ENCODE assay signal across 9 mouse cellular contexts in the genomic region with DNA sequence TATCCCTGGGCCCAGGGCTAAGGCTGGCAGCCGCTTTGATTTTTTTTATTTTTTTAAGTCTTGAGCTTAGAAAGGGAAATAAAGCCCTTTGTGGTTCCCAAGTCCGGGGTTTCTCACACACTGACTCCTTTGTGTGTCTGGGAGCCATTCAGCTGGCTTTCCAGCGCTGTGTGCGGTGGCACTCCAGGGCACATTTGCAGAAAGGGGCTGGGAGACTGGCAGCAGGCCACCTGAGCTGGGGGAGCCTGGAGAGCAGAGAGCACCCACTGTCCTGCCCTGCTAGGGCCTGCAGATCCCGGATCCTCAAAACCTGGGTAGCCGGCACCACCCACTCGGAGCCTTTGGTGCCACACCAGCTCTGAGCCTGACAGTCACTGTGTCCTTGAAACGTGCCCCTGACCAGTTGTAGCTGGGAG. TPM values are rescaled to one million over a fixed set of nuclear protein-coding genes. Genes with fewer than 3 reads are reported as not detected.
DNase-seq lines count a peak whose midpoint lies in the region; ATAC-seq lines count a peak whose summit lies in the region.
"Had no signal": no experiment of that assay in that cellular context is flagged by ENCODE, and none has a peak within 500 bp of the region (broad histone marks: within the 10 kb centered on the region; RNA-seq: fewer than 3 reads in every experiment).

No protein-coding gene starts in this region.

- peak overlapping the region; percentile 89 for H3K27ac ChIP-seq in kidney, embryonic 16.5 days (ENCODE audit: low read length)
- peak overlapping the region; percentile 85 for H3K27ac ChIP-seq in midbrain, embryonic 14.5 days (replicated peaks; ENCODE audit: low read depth, low read length)
- H3K27ac ChIP-seq: liver, embryonic 14.5 days had no signal

- H3K4me3 ChIP-seq in kidney, embryonic 16.5 days (ENCODE audit: low read length) = no peak overlapping the region
- H3K4me3 ChIP-seq in midbrain, embryonic 14.5 days (replicated peaks; ENCODE audit: low read depth, low read length) = no peak overlapping the region

- intact Hi-C loops in gastrocnemius, postnatal 36 days (cut with DNase I) = no loop called here

- peak; percentile 46 for DNase-seq in gastrocnemius, postnatal 10 days
- no peak for DNase-seq in gastrocnemius, postnatal 36 days
- peak; percentile 62 for DNase-seq in adrenal gland, postnatal 14 days
- peak; percentile 70 to 75 for DNase-seq in frontal cortex, postnatal 10 days (ENCODE audit: low spot score in 2 of 2)
- peak; percentile 76 for DNase-seq in midbrain, embryonic 14.5 days
- no peak for DNase-seq in thymus, postnatal 4 days
- no peak for DNase-seq in urinary bladder, postnatal 36 days (ENCODE audit: low spot score in 2 of 2)

- H3K36me3 ChIP-seq in kidney, embryonic 16.5 days (ENCODE audit: insufficient read depth, low read length) = no peaks in the 10 kb centered on the region
- H3K36me3 ChIP-seq in midbrain, embryonic 14.5 days (ENCODE audit: control insufficient read depth, insufficient read depth, low read length) = 0 out of 2 replicates have a peak, but pooled peaks cover under 1% of the 10 kb centered on the region

- H3K4me1 ChIP-seq in kidney, embryonic 16.5 days (ENCODE audit: insufficient read depth, low read length) = peaks cover 99% of the 10 kb centered on the region
- peaks cover 74% of the 10 kb centered on the region for H3K4me1 ChIP-seq in midbrain, embryonic 14.5 days (ENCODE audit: control insufficient read depth, insufficient read depth, low read length)

- no peak for ATAC-seq in kidney, embryonic 16.5 days (ENCODE audit: low FRiP score, low TSS enrichment)
- peak; percentile 35 for ATAC-seq in midbrain, embryonic 14.5 days (ENCODE audit: low FRiP score, low TSS enrichment)

- peak overlapping the region; percentile 34 for H3K9ac ChIP-seq in kidney, embryonic 16.5 days (replicated peaks; ENCODE audit: low read length)
- H3K9ac ChIP-seq in midbrain, embryonic 14.5 days (replicated peaks; ENCODE audit: low read length) = peak overlapping the region; percentile 46; the same call in 1 of the 2 replicates
- H3K9ac ChIP-seq: liver, embryonic 14.5 days had no signal

- 51% methylated on average over 8 of the region's 8 CpGs for WGBS in kidney, embryonic 16.5 days
- WGBS in midbrain, embryonic 14.5 days = 20% methylated on average over 8 of the region's 8 CpGs

- no peaks in the 10 kb centered on the region for H3K27me3 ChIP-seq in kidney, embryonic 16.5 days (ENCODE audit: insufficient read depth, low read length)
- no peaks in the 10 kb centered on the region for H3K27me3 ChIP-seq in midbrain, embryonic 14.5 days (ENCODE audit: control insufficient read depth, insufficient read depth, low read length)

- no peaks in the 10 kb centered on the region for H3K9me3 ChIP-seq in kidney, embryonic 16.5 days (ENCODE audit: low read length)
- H3K9me3 ChIP-seq in midbrain, embryonic 14.5 days (ENCODE audit: control insufficient read depth, low read length) = no peaks in the 10 kb centered on the region

- H3K4me2 ChIP-seq in kidney, embryonic 16.5 days (replicated peaks; ENCODE audit: low read depth, low read length) = peak overlapping the region; percentile 24; the same call in 1 of the 2 replicates
- peak overlapping the region; percentile 29 for H3K4me2 ChIP-seq in midbrain, embryonic 14.5 days (ENCODE audit: low read length)

RNA-seq across cellular contexts. Expression of gene Gramd4, which starts 28.8 kb away (rescaled TPM):
- total RNA-seq in gastrocnemius, postnatal 10 days (2021) = 10 to 100 TPM; 11.4 to 11.5 TPM
- total RNA-seq in gastrocnemius, postnatal 36 days (2021) = 1 to 10 TPM; 5.1 to 5.9 TPM
- 16.1 and 17.5 TPM in 2 replicates for total RNA-seq in adrenal gland, postnatal 14 days (2021)
- 12.1 and 14.9 TPM in 2 replicates for polyA plus RNA-seq in kidney, embryonic 16.5 days (2015; fragmentation: Nextera tagmentation; extraction: Ambion mirVana)
- 29.5 and 31.0 TPM in 2 replicates for polyA plus RNA-seq in midbrain, embryonic 14.5 days (2014; fragmentation: Nextera tagmentation; extraction: Ambion mirVana)

RNA-seq across cellular contexts. Expression of gene Celsr1, which starts 52.7 kb away (rescaled TPM):
- under 1 TPM; 0.73 to 0.88 TPM for total RNA-seq in gastrocnemius, postnatal 10 days (2021)
- under 1 TPM; 0.10 to 0.37 TPM for total RNA-seq in gastrocnemius, postnatal 36 days (2021)
- total RNA-seq in adrenal gland, postnatal 14 days (2021) = 4.5 and 4.6 TPM in 2 replicates
- 3.5 and 3.9 TPM in 2 replicates for polyA plus RNA-seq in kidney, embryonic 16.5 days (2015; fragmentation: Nextera tagmentation; extraction: Ambion mirVana)
- 2.9 and 3.5 TPM in 2 replicates for polyA plus RNA-seq in midbrain, embryonic 14.5 days (2014; fragmentation: Nextera tagmentation; extraction: Ambion mirVana)

Comparison
In these comparisons a context has a peak if more than half of its experiments do, and no peak if none do; other contexts are left out.
1. DNase-seq: peak in gastrocnemius, postnatal 10 days (single experiment), adrenal gland, postnatal 14 days (single experiment), frontal cortex, postnatal 10 days (2 of 2) and midbrain, embryonic 14.5 days (single experiment); none in gastrocnemius, postnatal 36 days (0 of 2), thymus, postnatal 4 days (single experiment) and urinary bladder, postnatal 36 days (0 of 2).